ENCODE assay signal across 8 mouse cellular contexts in the genomic region with DNA sequence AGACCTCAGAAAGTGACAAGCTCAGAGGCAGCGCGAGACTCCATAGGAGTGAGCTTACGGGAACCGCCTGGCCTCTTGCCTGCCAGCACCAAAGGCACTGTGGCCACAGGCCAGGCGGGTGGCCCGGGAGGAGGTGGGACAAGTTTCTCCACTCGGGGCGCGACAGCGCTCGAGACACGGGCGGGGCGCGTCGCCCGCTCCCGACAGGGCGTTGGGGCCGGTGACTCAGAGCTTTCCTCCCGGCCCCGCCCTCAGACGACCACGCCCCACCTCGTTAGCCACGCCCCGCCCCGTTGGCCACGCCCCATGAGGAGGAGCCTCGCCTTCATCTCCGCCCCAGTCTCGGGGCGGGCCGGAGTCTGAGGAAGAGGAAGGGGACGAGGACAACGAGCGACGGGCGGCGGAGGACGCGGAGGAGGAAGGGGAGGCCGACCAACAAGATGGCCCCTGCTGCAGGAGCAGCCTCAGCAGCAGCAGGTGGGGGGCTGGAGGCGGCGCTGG. TPM values are rescaled to one million over a fixed set of nuclear protein-coding genes. Genes with fewer than 3 reads are reported as not detected.
DNase-seq lines count a peak whose midpoint lies in the region; ATAC-seq lines count a peak whose summit lies in the region.

A gene (plus strand): TSS at position 362 of the 501 bp plus-strand sequence.

- no peaks in the 10 kb centered on the region for H3K9me3 ChIP-seq in hindbrain, embryonic 16.5 days (ENCODE audit: control insufficient read depth, low read length)

- ATAC-seq in hindbrain, embryonic 16.5 days = peak; percentile 96

- H3K9ac ChIP-seq in hindbrain, embryonic 16.5 days (ENCODE audit: low read depth, low read length) = peak within 1 kb of the TSS; percentile 100

- H3K4me2 ChIP-seq in hindbrain, embryonic 16.5 days (ENCODE audit: low read length) = peak within 1 kb of the TSS; percentile 76

- H3K36me3 ChIP-seq in hindbrain, embryonic 16.5 days (ENCODE audit: control insufficient read depth, insufficient read depth, low read length) = no peaks in the 10 kb centered on the region
- no peaks in the 10 kb centered on the region for H3K36me3 ChIP-seq in macrophage (ENCODE audit: inconsistent target)

- peak within 1 kb of the TSS; percentile 99 for H3K4me3 ChIP-seq in hindbrain, embryonic 16.5 days (ENCODE audit: low read length)
- H3K4me3 ChIP-seq in macrophage (ENCODE audit: inconsistent target) = peak within 1 kb of the TSS; percentile 66

- H3K4me1 ChIP-seq in hindbrain, embryonic 16.5 days (ENCODE audit: control insufficient read depth, insufficient read depth, low read depth, low read length) = peaks cover 9% of the 10 kb centered on the region

- under 1% methylated on average over 39 of the region's 45 CpGs for WGBS in hindbrain, embryonic 16.5 days
- WGBS in macrophage (ENCODE audit: missing documents) = under 1% methylated on average over 43 of the region's 45 CpGs

- H3K79me2 ChIP-seq in macrophage (ENCODE audit: inconsistent target) = peaks cover 44% of the 10 kb centered on the region

- peak within 1 kb of the TSS; percentile 91 for H3K27ac ChIP-seq in hindbrain, embryonic 16.5 days (ENCODE audit: low read depth, low read length)
- 0 out of 2 replicates have a peak within 1 kb of the TSS, but pooled peaks have one; percentile 22 for H3K27ac ChIP-seq in macrophage

- no peaks in the 10 kb centered on the region for H3K27me3 ChIP-seq in hindbrain, embryonic 16.5 days (replicated peaks; ENCODE audit: control insufficient read depth, insufficient read depth, low read length)

- peak; percentile 75 for DNase-seq in WW6 (ENCODE audit: low read depth, low spot score)
- DNase-seq in cerebellum, postnatal 4 days (ENCODE audit: low spot score in 2 of 2) = peak; percentile 98 to 99
- peak; percentile 99 for DNase-seq in gastrocnemius, adult 18-20 months (ENCODE audit: low spot score)
- DNase-seq in left cerebral cortex, adult 18-20 months (ENCODE audit: low spot score in 2 of 2) = peak; percentile 98 to 99
- DNase-seq in right cerebral cortex, adult 18-20 months = peak; percentile 97
- DNase-seq in urinary bladder, postnatal 10 days (ENCODE audit: low spot score) = peak; percentile 92

RNA-seq across cellular contexts. Expression of the gene that starts here (rescaled TPM):
- total RNA-seq in gastrocnemius, adult 18-20 months (2021) = 10 to 100 TPM; 34.3 to 34.8 TPM
- 5.0 and 6.0 TPM in 2 replicates for polyA plus RNA-seq in hindbrain, embryonic 16.5 days (2015; fragmentation: Nextera tagmentation; extraction: Ambion mirVana)
- 10 to 100 TPM; 37.6 to 41.5 TPM for total RNA-seq in left cerebral cortex, adult 18-20 months (2021)
- 100 to 1,000 TPM in 2 of 26 experiments, 10 to 100 TPM in 24; 46.3 to 122 (median 82.2) TPM for total RNA-seq in macrophage (2018; cell fraction: chromatin; rRNA removed)
- total RNA-seq in macrophage (2018; cell fraction: cytosol; rRNA removed) = 10 to 100 TPM; 14.9 to 50.4 (median 27.0) TPM
- total RNA-seq in macrophage (2018; cell fraction: nucleus; rRNA removed) = 10 to 100 TPM; 30.1 to 75.0 (median 51.0) TPM
- polyA plus RNA-seq in macrophage (2018) = 7.5 to 11.7 TPM (median 10.8 TPM) in 3 replicates

Comparison
In these comparisons a context has a peak if more than half of its experiments do, and no peak if none do; other contexts are left out.
1. Peak in every context shown above with its lines: DNase-seq, ATAC-seq, H3K4me3 ChIP-seq and H3K27ac ChIP-seq.